Mouse (Mus musculus): Measurements from ENCODE around the gene Lin37.
A peak's percentile ranks its signal among the peaks of the same experiment; 100 is the strongest.

Lin37 gene

GRCm38 (mm10) chr7:30559443-30559954 lies at the start of gene Lin37:
Gene Lin37, minus strand, starts transcription at chr7:30559838.
- DNase-seq = peak; percentile 99

- no peak for DNase-seq
Measured at GRCm38 (mm10) chr7:30608476-30608875, 48.8 kb upstream of the Lin37 start.

GRCm38 (mm10) chr7:30607706-30608309 lies 48.2 kb upstream of the Lin37 start:
- DNase-seq = peak; percentile 75

- no peak for DNase-seq
Measured at GRCm38 (mm10) chr7:30604944-30605343, 45.3 kb upstream of the Lin37 start.

GRCm38 (mm10) chr7:30604424-30604823 lies 44.8 kb upstream of the Lin37 start:
- no peak for DNase-seq

GRCm38 (mm10) chr7:30602583-30602982 lies 42.9 kb upstream of the Lin37 start:
- no peak for DNase-seq

- DNase-seq = no peak
Measured at GRCm38 (mm10) chr7:30600651-30601050, 41.0 kb upstream of the Lin37 start.

GRCm38 (mm10) chr7:30599933-30600353 lies 40.3 kb upstream of the Lin37 start:
- peak; percentile 96 for DNase-seq

- DNase-seq = no peak
Measured at GRCm38 (mm10) chr7:30598786-30599185, 39.1 kb upstream of the Lin37 start, which contains the start of gene Zbtb32. Gene Zbtb32, minus strand, starts transcription at chr7:30598909.

GRCm38 (mm10) chr7:30596811-30597210 lies 37.2 kb upstream of the Lin37 start:
- no peak for DNase-seq

GRCm38 (mm10) chr7:30596093-30596492 lies 36.5 kb upstream of the Lin37 start:
- DNase-seq = no peak

GRCm38 (mm10) chr7:30594510-30595024 lies 34.9 kb upstream of the Lin37 start:
- DNase-seq = no peak

GRCm38 (mm10) chr7:30593579-30594509 lies 34.2 kb upstream of the Lin37 start:
- DNase-seq = no peak

GRCm38 (mm10) chr7:30592772-30593423 lies 33.3 kb upstream of the Lin37 start:
- no peak for DNase-seq

GRCm38 (mm10) chr7:30591605-30591951 lies 31.9 kb upstream of the Lin37 start:
- peak; percentile 53 for DNase-seq

- no peak for DNase-seq
Measured at GRCm38 (mm10) chr7:30590927-30591604, 31.4 kb upstream of the Lin37 start.

GRCm38 (mm10) chr7:30589435-30590301 lies 30.0 kb upstream of the Lin37 start:
- DNase-seq = peak; percentile 93

GRCm38 (mm10) chr7:30588676-30589434 lies 29.2 kb upstream of the Lin37 start, which contains the start of gene Kmt2b:
Gene Kmt2b, minus strand, starts transcription at chr7:30588726.
- peak; percentile 98 for DNase-seq

- DNase-seq = peak; percentile 46
Measured at GRCm38 (mm10) chr7:30587842-30588667, 28.4 kb upstream of the Lin37 start.

Data from retina, postnatal 1 day (tissue).